Mouse (Mus musculus): Measurements from ENCODE around the gene E130116L18Rik. TPM values are rescaled to one million over a fixed set of nuclear protein-coding genes. Genes with fewer than 3 reads are reported as not detected.

Gene E130116L18Rik
- total RNA-seq (2012; rRNA removed) (not detected in 2 replicates), total RNA-seq (2014; rRNA removed) (not detected in 2 replicates), polyA plus RNA-seq (2012; ENCODE audit: insufficient read length, low read depth) (not detected in 2 replicates)

- Histone ChIP-seq H3K27ac (ENCODE audit: insufficient read depth, low read depth) (no peak within 1 kb of the TSS), H3K36me3 (replicated peaks in 1 of 2; ENCODE audit: control insufficient read depth in 1 of 2, insufficient read depth in 1 of 2, low read length in 1 of 2) (peaks cover under 1 to 18% of the 10 kb centered on the region in 2 experiments), H3K4me2 (ENCODE audit: insufficient read depth, low read depth, poor library complexity, severe bottlenecking) (peak within 1 kb of the TSS; percentile 97), H3K79me2 (replicated peaks; ENCODE audit: control insufficient read depth, extremely low read depth, insufficient read depth, poor library complexity, severe bottlenecking) (peaks cover 24% of the 10 kb centered on the region), H3K4me3 (replicated peaks in 1 of 3; ENCODE audit: low read depth in 2 of 3, low read length in 2 of 3, poor library complexity in 1 of 3) (peak within 1 kb of the TSS; percentile 64 to 68 (median 67)), H3K27me3 (replicated peaks) (no peaks in the 10 kb centered on the region), H3K9me3 (replicated peaks; ENCODE audit: low read length) (no peaks in the 10 kb centered on the region), H3K9ac (ENCODE audit: insufficient read depth, low read depth) (peak within 1 kb of the TSS; percentile 60), H3K4me1 (ENCODE audit: control insufficient read depth in 1 of 2, insufficient read depth in 2 of 2) (peaks cover 5 to 22% of the 10 kb centered on the region in 2 experiments; a peak in 3 of 4 replicates)
- in situ Hi-C loops (cut with MboI; ENCODE audit: low pct_ligation_motif_present, low pct_unique_long_range_greater_than_20kb, low sequenced_read_pairs) = no loop called here
- dilution Hi-C loops (cut with MboI; ENCODE audit: extremely low pct_ligation_motif_present, extremely low pct_unique_long_range_greater_than_20kb, low sequenced_read_pairs) = no loop called here
- DNase-seq (ENCODE audit: extremely low read depth) = peak; percentile 82
- TF ChIP-seq PAX5 (IDR thresholded peaks at IDR 0.05; ENCODE audit: low read length) (no peak), HCFC1 (IDR thresholded peaks at IDR 0.05; ENCODE audit: low read depth, low read length) (peak; percentile 63), JUND (conservative IDR thresholded peaks at IDR 0.05; ENCODE audit: low read depth, low read length) (0 out of 2 replicates have a peak, but pooled peaks have one; percentile 12), GABPA (IDR thresholded peaks at IDR 0.05; ENCODE audit: insufficient replicate concordance, low read depth, low read length) (peak; percentile 99), POLR2A (IDR thresholded peaks at IDR 0.05; ENCODE audit: low read depth, low read length) (peak; percentile 74; the same call in 1 of the 2 replicates), TCF12 (IDR thresholded peaks at IDR 0.05; ENCODE audit: low read depth, low read length) (peak; percentile 59; the same call in 1 of the 2 replicates), EP300 (IDR thresholded peaks at IDR 0.05; ENCODE audit: low read length) (no peak), RCOR1 (conservative IDR thresholded peaks at IDR 0.05; ENCODE audit: low read depth, low read length) (no peak), RAD21 (IDR thresholded peaks at IDR 0.05; ENCODE audit: low read depth, low read length) (no peak), NELFE (IDR thresholded peaks at IDR 0.05; ENCODE audit: low read depth, low read length) (peak; percentile 75), MAX (IDR thresholded peaks at IDR 0.05; ENCODE audit: low read length) (peak; percentile 65), ZMIZ1 (IDR thresholded peaks at IDR 0.05; ENCODE audit: low read depth, low read length) (peak; percentile 53; the same call in 1 of the 2 replicates), TBP (conservative IDR thresholded peaks at IDR 0.05; ENCODE audit: low read depth, low read length) (0 out of 2 replicates have a peak, but pooled peaks have one; percentile 39), SMC3 (IDR thresholded peaks at IDR 0.05; ENCODE audit: low read depth, low read length) (no peak), MXI1 (IDR thresholded peaks at IDR 0.05; ENCODE audit: low read depth, low read length) (peak; percentile 52; the same call in 1 of the 2 replicates), MAFK (IDR thresholded peaks at IDR 0.05; ENCODE audit: insufficient replicate concordance, low read length) (no peak), ZC3H11A (IDR thresholded peaks at IDR 0.05; ENCODE audit: low read depth, low read length) (no peak), KAT2A (IDR thresholded peaks at IDR 0.05; ENCODE audit: insufficient replicate concordance, low read length) (0 out of 2 replicates have a peak, but pooled peaks have one; percentile 60), BHLHE40 (IDR thresholded peaks at IDR 0.05; ENCODE audit: low read depth, low read length) (peak; percentile 89), POLR2AphosphoS2 (IDR thresholded peaks at IDR 0.05; ENCODE audit: low read depth, low read length) (no peak), ETS1 (conservative IDR thresholded peaks at IDR 0.05; ENCODE audit: low read depth, low read length) (peak; percentile 46; the same call in 1 of the 2 replicates), USF1 (IDR thresholded peaks at IDR 0.05; ENCODE audit: low read depth, low read length) (peak; percentile 36), ZKSCAN1 (IDR thresholded peaks at IDR 0.05; ENCODE audit: borderline replicate concordance, low read depth, low read length) (no peak), E2F4 (IDR thresholded peaks at IDR 0.05; ENCODE audit: insufficient replicate concordance, low read depth, low read length) (no peak), MAZ (IDR thresholded peaks at IDR 0.05; ENCODE audit: low read depth, low read length) (0 out of 2 replicates have a peak, but pooled peaks have one; percentile 20), NRF1 (IDR thresholded peaks at IDR 0.05; ENCODE audit: low read depth, low read length) (peak; percentile 80), IRF4 (IDR thresholded peaks at IDR 0.05; ENCODE audit: low read depth, low read length) (0 out of 2 replicates have a peak, but pooled peaks have one; percentile 27), JUN (IDR thresholded peaks at IDR 0.05; ENCODE audit: insufficient read depth, low read depth, low read length) (peak; percentile 15; the same call in 1 of the 2 replicates), USF2 (conservative IDR thresholded peaks at IDR 0.05; ENCODE audit: low read depth, low read length) (no peak), ELF1 (IDR thresholded peaks at IDR 0.05; ENCODE audit: low read depth, low read length) (peak; percentile 94), MYC (IDR thresholded peaks at IDR 0.05; ENCODE audit: low read depth, low read length) (peak; percentile 68), UBTF (IDR thresholded peaks at IDR 0.05; ENCODE audit: low read depth, low read length) (peak; percentile 75; the same call in 1 of the 2 replicates), SIN3A (IDR thresholded peaks at IDR 0.05; ENCODE audit: low read length) (peak; percentile 69), CTCF (conservative IDR thresholded peaks at IDR 0.05 in 1 of 2, IDR thresholded peaks at IDR 0.05 in 1 of 2; ENCODE audit: low read depth in 2 of 2, low read length in 2 of 2) (0 out of 4 replicates have a peak, but pooled peaks of 1 of the 2 experiments have one; percentile 0), MEF2A (IDR thresholded peaks at IDR 0.05; ENCODE audit: borderline replicate concordance, low read depth, low read length) (peak; percentile 43; the same call in 1 of the 2 replicates), CHD1 (IDR thresholded peaks at IDR 0.05; ENCODE audit: low read depth, low read length) (no peak; the same call in 1 of the 2 replicates)
Observed at GRCm38 (mm10) chr5:25222752-25223702, at the start of gene E130116L18Rik. E130116L18Rik (minus strand) TSS chr5:25223153.

Data from CH12.LX (cell line).